Mouse (Mus musculus): ENCODE data around the gene Slc2a6.

DNA sequence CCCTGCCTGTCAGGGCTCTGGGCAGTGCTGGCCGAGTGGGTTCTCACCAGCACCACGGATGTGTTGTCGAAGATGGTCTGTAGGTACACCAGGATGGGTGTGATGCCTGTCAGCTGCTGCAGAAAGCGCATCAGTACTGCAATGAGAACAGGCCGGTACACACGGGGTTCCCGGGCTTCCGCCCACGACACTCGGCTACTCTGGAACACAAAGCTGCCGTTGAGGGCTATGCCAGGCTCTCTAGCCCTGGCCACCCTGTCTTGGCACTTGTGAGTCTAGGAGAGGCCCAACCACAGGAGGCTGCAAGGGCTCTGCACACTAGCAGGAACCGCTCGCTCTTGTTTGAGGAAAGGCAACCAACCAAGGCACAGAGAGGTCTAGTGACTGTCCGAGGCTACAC lies 3.7 kb downstream of the Slc2a6 start:
- TF ChIP-seq CTCF (IDR thresholded peaks at IDR 0.05; ENCODE audit: low read depth): no peak
- no peak for TF ChIP-seq EP300 (IDR thresholded peaks at IDR 0.05; ENCODE audit: low read depth)
